Mouse (Mus musculus) urinary bladder, postnatal 25 days (tissue): Measurements from ENCODE around the gene Ckmt2.

Source experiments
- DNase-seq: peaks from one replicate; pipeline ENCODE4 v3.0.0; 2022; ENCODE audit warnings: low spot score

Ckmt2 gene

GRCm38 (mm10) chr13:91876741-91877349 is at the start of gene Ckmt2:
Ckmt2 (minus strand) TSS chr13:91876885.
- no peak for DNase-seq

- no peak for DNase-seq
These were observed 44.3 kb upstream of the Ckmt2 start for GRCm38 (mm10) chr13:91921010-91921409.

GRCm38 (mm10) chr13:91918764-91919163 is 42.1 kb upstream of the Ckmt2 start:
- DNase-seq, result no peak

- DNase-seq, result no peak
These were observed 41.1 kb upstream of the Ckmt2 start for GRCm38 (mm10) chr13:91917835-91918234.

GRCm38 (mm10) chr13:91916308-91916707 is 39.6 kb upstream of the Ckmt2 start:
- DNase-seq, result no peak

GRCm38 (mm10) chr13:91915582-91916239 is 39.0 kb upstream of the Ckmt2 start:
- no peak for DNase-seq

- no peak for DNase-seq
These were observed 38.5 kb upstream of the Ckmt2 start for GRCm38 (mm10) chr13:91915192-91915581.

GRCm38 (mm10) chr13:91911652-91912051 is 35.0 kb upstream of the Ckmt2 start:
- no peak for DNase-seq

GRCm38 (mm10) chr13:91911211-91911610 is 34.5 kb upstream of the Ckmt2 start:
- DNase-seq, result no peak

GRCm38 (mm10) chr13:91908202-91908980 is 31.7 kb upstream of the Ckmt2 start:
- peak; percentile 71 for DNase-seq

GRCm38 (mm10) chr13:91906338-91906737 is 29.7 kb upstream of the Ckmt2 start:
- no peak for DNase-seq

- DNase-seq, result no peak
These were observed 19.8 kb upstream of the Ckmt2 start for GRCm38 (mm10) chr13:91896476-91896875.

GRCm38 (mm10) chr13:91893132-91893531 is 16.4 kb upstream of the Ckmt2 start:
- no peak for DNase-seq

GRCm38 (mm10) chr13:91890031-91890619 is 13.4 kb upstream of the Ckmt2 start:
- DNase-seq, result no peak

- DNase-seq, result no peak
These were observed 8.2 kb upstream of the Ckmt2 start for GRCm38 (mm10) chr13:91884714-91885386.

- peak; percentile 12 for DNase-seq
These were observed 5.3 kb upstream of the Ckmt2 start for GRCm38 (mm10) chr13:91881837-91882480.

- no peak for DNase-seq
These were observed 3.6 kb upstream of the Ckmt2 start for GRCm38 (mm10) chr13:91880256-91880655.

GRCm38 (mm10) chr13:91877996-91878395 is 1.3 kb upstream of the Ckmt2 start:
- no peak for DNase-seq

GRCm38 (mm10) chr13:91877350-91877749 is 665 bp upstream of the Ckmt2 start:
- no peak for DNase-seq

GRCm38 (mm10) chr13:91875581-91875980 is 1.1 kb downstream of the Ckmt2 start:
- no peak for DNase-seq

GRCm38 (mm10) chr13:91874565-91874964 is 2.1 kb downstream of the Ckmt2 start:
- DNase-seq, result no peak
